Mouse (Mus musculus) ovary, adult 18-20 months (tissue): ENCODE measurements at regions not wholly inside any gene's neighbourhood (a gene's known extent, or its start where the extent isn't known, plus 50 kb on each side); places are given as distances from the start of the nearest gene placed in this dataset.
A peak's percentile ranks its signal among the peaks of the same experiment; 100 is the strongest.

Experiments
- DNase-seq: peaks from one replicate; pipeline ENCODE4 v3.0.0; 2022; ENCODE audit warnings: low spot score, mixed read lengths

GRCm38 (mm10) chr14:67626181-67626580, 1617.2 kb upstream of the Gulo start:
- DNase-seq: no peak

GRCm38 (mm10) chr14:67623841-67624480, 1615.0 kb upstream of the Gulo start:
- no peak for DNase-seq

GRCm38 (mm10) chr14:67622911-67623310, 1613.9 kb upstream of the Gulo start:
- DNase-seq: no peak

- no peak for DNase-seq
Observed at GRCm38 (mm10) chr14:67621486-67621885, 1612.5 kb upstream of the Gulo start.

GRCm38 (mm10) chr14:67620854-67621476, 1612.0 kb upstream of the Gulo start:
- peak; percentile 41 for DNase-seq

- DNase-seq: no peak
Observed at GRCm38 (mm10) chr14:67619571-67619970, 1610.6 kb upstream of the Gulo start.

- DNase-seq: no peak
Observed at GRCm38 (mm10) chr14:67614369-67614768, 1605.4 kb upstream of the Gulo start.

GRCm38 (mm10) chr14:67613691-67614090, 1604.7 kb upstream of the Gulo start:
- DNase-seq: no peak

- no peak for DNase-seq
Observed at GRCm38 (mm10) chr14:67613221-67613620, 1604.2 kb upstream of the Gulo start.

GRCm38 (mm10) chr14:67612471-67612870, 1603.5 kb upstream of the Gulo start:
- DNase-seq: no peak

- no peak for DNase-seq
Observed at GRCm38 (mm10) chr14:67608262-67608661, 1599.3 kb upstream of the Gulo start.

GRCm38 (mm10) chr14:67602960-67603359, 1594.0 kb upstream of the Gulo start:
- no peak for DNase-seq

- no peak for DNase-seq
Observed at GRCm38 (mm10) chr14:67599734-67600133, 1590.7 kb upstream of the Gulo start.

GRCm38 (mm10) chr14:67588627-67589026, 1579.6 kb upstream of the Gulo start:
- no peak for DNase-seq

- no peak for DNase-seq
Observed at GRCm38 (mm10) chr14:67584456-67585048, 1575.5 kb upstream of the Gulo start.

GRCm38 (mm10) chr14:67582201-67582782, 1573.3 kb upstream of the Gulo start:
- DNase-seq: no peak

- DNase-seq: no peak
Observed at GRCm38 (mm10) chr14:67574346-67574949, 1565.4 kb upstream of the Gulo start.

GRCm38 (mm10) chr14:67573451-67573995, 1564.5 kb upstream of the Gulo start:
- DNase-seq: no peak

- no peak for DNase-seq
Observed at GRCm38 (mm10) chr14:67569744-67570322, 1560.8 kb upstream of the Gulo start.

GRCm38 (mm10) chr14:67568896-67569743, 1560.1 kb upstream of the Gulo start:
- DNase-seq: no peak

GRCm38 (mm10) chr14:67554897-67555296, 1545.9 kb upstream of the Gulo start:
- no peak for DNase-seq
